Mouse (Mus musculus): ENCODE data around the gene Gm13124.
"Not testable (repeated sequence)": the region's sequence is repeated elsewhere in the genome, so short reads cannot be mapped to it uniquely, and the experiment has no call there.

Gene Gm13124

GRCm38 (mm10) chr4:144565034-144565433 is at the start of gene Gm13124:
Gm13124 (minus strand) TSS chr4:144565134.
- DNase-seq, result no peak

DNA sequence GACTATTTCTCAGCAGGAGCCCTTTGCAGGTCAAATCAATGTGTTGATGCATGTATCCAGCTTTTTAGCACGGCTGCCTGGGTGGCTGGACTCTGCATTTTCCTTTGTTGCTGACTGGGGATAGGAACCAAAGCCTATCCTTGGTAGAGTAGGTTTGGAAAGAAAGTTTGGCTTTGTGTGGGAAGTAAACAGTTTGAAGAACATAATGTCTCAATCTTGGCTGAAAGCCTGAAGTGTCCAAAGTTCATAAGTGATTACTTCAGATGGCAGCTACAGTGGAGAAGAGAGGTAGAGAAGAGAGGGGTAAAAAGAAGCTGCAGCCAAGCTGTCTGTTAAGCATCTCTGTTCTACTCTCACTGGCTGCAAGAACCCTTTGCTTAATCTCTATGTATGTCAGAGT is 49.7 kb upstream of the Gm13124 start:
- DNase-seq, result no peak

DNA sequence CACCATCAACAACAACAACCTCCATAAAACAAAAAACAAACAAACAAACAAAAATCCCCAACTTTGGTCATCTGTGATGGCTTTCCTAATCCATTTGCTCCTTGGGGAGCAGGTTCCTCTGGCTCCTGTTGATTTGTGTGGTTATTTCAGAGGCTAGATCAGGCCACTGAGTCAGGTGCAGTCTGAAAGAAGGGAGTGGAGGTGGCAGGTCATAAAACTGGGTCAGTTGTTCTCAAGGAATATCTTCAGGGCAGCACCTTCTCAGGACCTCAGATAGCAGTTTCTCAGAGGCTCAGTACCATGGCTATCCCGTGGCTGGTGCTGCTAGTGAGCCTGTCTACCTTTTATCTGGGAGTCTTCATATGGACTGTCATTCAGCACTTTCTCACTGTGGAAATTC is 48.5 kb upstream of the Gm13124 start, which contains the start of gene Aadacl4:
TSS of gene Aadacl4 (plus strand) at position 301 of the 400 bp plus-strand sequence.
- no peak for DNase-seq

DNA sequence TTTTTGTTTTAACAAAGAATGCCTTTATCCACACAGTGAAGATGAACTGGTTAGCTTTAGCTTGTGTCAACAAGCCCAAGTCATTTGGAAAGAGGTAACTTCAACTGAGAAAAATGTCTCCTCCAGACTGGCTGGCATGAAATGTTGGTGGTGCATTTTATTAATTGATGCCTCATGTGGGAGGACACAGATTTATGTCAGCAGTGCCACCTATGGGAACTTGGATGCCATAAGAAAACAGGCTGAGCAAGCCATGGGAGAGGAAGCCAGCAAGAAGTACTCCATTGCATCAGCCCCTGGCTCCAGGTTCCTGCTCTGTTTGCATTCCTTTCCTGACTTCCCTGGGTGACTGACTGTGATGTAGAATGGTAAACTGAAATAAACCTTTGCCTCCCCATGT is 27.9 kb upstream of the Gm13124 start:
- DNase-seq, result no peak

GRCm38 (mm10) chr4:144586207-144586606 is 21.3 kb upstream of the Gm13124 start:
- not testable (repeated sequence) for DNase-seq

GRCm38 (mm10) chr4:144567752-144568151 is 2.8 kb upstream of the Gm13124 start:
- DNase-seq, result no peak

DNA sequence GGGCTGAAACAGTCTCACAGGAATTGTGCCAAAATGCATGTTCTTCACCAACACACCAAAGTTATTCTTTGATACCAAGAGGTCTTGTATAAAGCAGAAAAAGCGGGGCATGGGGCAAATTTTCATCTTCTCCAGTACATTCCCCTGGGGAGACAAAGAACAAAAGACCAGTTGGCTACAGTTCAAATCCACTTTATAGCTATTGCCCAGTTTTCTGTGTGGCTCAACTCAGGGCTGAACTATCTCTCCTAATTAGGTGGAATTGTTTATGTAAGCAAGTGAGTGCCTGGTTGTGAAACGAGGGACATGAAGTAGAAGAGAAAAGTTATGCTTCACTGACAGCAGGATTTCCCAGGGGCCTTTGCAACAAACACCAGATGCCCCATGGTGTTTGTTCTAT is 3.7 kb downstream of the Gm13124 start:
- no peak for DNase-seq

GRCm38 (mm10) chr4:144559792-144560191 is 5.1 kb downstream of the Gm13124 start:
- DNase-seq, result no peak

DNA sequence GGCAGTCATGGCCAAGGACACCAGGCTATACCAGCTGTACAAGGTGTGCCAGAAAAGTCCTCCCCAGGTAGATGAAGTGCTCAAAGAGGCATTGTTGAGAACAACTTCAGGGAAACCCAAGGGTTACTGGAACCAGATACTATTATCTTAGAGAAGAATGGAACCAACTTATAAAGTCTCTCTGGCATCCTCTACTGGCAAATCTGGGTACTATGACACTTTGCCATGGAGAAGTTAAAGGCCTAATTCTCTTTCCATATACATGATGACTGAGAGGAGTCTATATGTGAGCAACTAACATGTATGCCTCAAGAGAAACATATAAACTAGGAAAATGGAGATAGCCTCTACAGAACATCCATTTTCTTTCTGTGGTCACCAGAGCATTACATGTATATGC is 13.8 kb downstream of the Gm13124 start:
- no peak for DNase-seq

DNA sequence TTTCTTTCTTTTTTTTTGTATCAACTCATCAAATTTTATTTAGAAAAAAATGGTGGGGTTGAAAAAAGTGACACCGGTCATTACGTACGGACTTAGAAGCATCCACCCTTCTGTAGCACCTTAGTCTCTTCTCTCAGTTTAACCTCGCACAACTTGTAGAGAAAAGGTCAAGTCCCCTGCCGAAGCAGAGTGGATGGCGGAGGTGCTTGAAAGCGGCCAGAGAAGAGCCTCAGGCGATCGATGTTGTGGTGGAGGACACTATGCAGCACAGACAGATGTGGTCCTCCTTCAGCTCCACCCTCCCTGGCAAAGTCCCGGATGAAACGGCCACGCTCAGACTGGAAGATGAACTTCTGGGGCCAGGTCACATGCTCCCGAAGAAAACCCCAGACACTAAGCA is 19.6 kb downstream of the Gm13124 start:
- DNase-seq, result not testable (repeated sequence)

DNA sequence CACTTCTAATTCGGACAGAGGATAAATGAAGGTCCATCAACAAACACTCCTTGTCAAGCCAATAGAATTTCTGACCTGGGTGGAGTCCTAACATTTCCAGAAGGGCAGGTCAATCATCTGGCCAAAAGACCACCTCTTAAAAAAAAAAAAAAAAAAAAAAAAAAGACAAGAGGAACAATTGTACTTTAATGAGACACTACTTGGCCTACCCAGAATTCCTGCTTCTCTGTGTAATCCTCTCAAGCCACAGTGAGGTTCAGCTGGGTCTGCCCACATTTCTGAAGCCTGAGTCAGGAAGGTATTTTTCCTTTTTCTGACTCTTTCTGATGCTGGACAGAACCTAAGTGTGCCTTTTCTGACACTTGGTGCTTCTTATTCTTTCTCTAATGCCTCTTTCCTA is 20.2 kb downstream of the Gm13124 start:
- DNase-seq, result no peak

- no peak for DNase-seq
Observed at GRCm38 (mm10) chr4:144519522-144519921, 45.4 kb downstream of the Gm13124 start, which contains the start of gene 9430007A20Rik. 9430007A20Rik (plus strand) TSS chr4:144519822.

GRCm38 (mm10) chr4:144506518-144506917 is 58.4 kb downstream of the Gm13124 start:
- DNase-seq, result no peak

All from cerebellum, adult 9-10 months (tissue).